Mouse (Mus musculus) lung, embryonic 16.5 days (tissue): Measurements from ENCODE around the gene Clrn2. TPM values are rescaled to one million over a fixed set of nuclear protein-coding genes. Genes with fewer than 3 reads are reported as not detected.

Source experiments
- ATAC-seq: fragments of 200-750 bp; cut with Nextera tagmentation; 2 replicates; pipeline ENCODE4 v1.8.0; 2017; ENCODE audit warnings: low read depth, mild to moderate bottlenecking, moderate library complexity
- H3K27ac ChIP-seq: fragments of 300-500 bp; sonication (generic); 2 replicates; pipeline ENCODE4 v1.5.1; 2014; ENCODE audit warnings: mild to moderate bottlenecking, control low read depth, low read length
- H3K27me3 ChIP-seq: fragments of 300-500 bp; sonication (generic); 2 replicates; pipeline ENCODE4 v1.6.1; 2014; ENCODE audit warnings: low read depth, low read length, mixed read lengths; ENCODE audit not compliant: control insufficient read depth, insufficient read depth
- H3K36me3 ChIP-seq: fragments of 300-500 bp; sonication (generic); 2 replicates; pipeline ENCODE4 v1.6.1; 2014; ENCODE audit warnings: low read length; ENCODE audit not compliant: control insufficient read depth, insufficient read depth
- H3K4me1 ChIP-seq: fragments of 300-500 bp; sonication (generic); replicated peaks from 2 replicates; pipeline ENCODE4 v1.6.1; 2014; ENCODE audit warnings: low read length, mixed read lengths; ENCODE audit not compliant: control insufficient read depth, insufficient read depth
- H3K4me2 ChIP-seq: fragments of 300-500 bp; sonication (generic); 2 replicates; pipeline ENCODE4 v1.6.1; 2014; ENCODE audit warnings: low read depth, low read length, control low read depth
- H3K4me3 ChIP-seq: fragments of 300-500 bp; sonication (generic); 2 replicates; pipeline ENCODE4 v1.5.1; 2014; ENCODE audit warnings: mild to moderate bottlenecking, low read length, control low read depth
- H3K9ac ChIP-seq: fragments of 300-500 bp; sonication (generic); 2 replicates; pipeline ENCODE4 v1.6.1; 2014; ENCODE audit warnings: low read length, control low read depth
- H3K9me3 ChIP-seq: fragments of 300-500 bp; sonication (generic); 2 replicates; pipeline ENCODE4 v1.6.1; 2016; ENCODE audit warnings: low read length; ENCODE audit not compliant: control insufficient read depth
- WGBS: fragments of 180-500 bp; shearing (Covaris S2); extraction: QIAGEN DNeasy Blood & Tissue Kit; methylation state at CpG from one replicate; pipeline ENCODE4 v1.1.7; 2014; 5-methylcytosine and 5-hydroxymethylcytosine counted together
- polyA plus RNA-seq: library from polyadenylated mRNA; unstranded; fragments of >200 nt; fragmentation: Nextera tagmentation; extraction: Ambion mirVana; gene quantifications from 2 replicates; pipeline ENCODE4 v1.2.1, GENCODE M21; 2015

Clrn2 gene
- polyA plus RNA-seq, 1 experiment from 2014 or later, result not detected

DNA sequence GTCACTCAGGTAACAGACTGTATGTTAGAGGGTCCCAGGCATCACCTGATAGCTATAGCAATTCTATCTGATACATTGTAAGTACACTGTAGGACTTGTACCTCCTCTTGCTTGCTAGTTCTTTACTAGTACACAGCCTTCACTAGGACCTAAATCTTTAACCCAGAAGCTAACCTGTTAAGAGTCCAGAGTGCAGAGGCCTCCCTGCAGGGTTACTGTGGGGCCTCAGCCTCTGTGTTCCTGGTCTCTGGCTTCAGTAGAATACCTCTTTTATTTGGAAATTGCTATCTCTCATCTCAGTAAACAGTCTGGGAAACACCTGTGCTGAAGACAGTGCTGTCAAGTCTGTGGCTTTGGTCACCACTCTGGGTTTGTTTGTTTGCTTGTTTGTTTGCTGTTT is 42.5 kb downstream of the Clrn2 start:
- H3K9me3 ChIP-seq, result no peaks in the 10 kb centered on the region
- H3K36me3 ChIP-seq, result peaks cover 21% of the 10 kb centered on the region
- no peaks in the 10 kb centered on the region for H3K27me3 ChIP-seq
- ATAC-seq, result no peak
- no peak overlapping the region for H3K4me3 ChIP-seq
- H3K4me2 ChIP-seq, result no peak overlapping the region
- H3K9ac ChIP-seq, result no peak overlapping the region
- peaks cover 23% of the 10 kb centered on the region for H3K4me1 ChIP-seq
- H3K27ac ChIP-seq, result no peak overlapping the region

DNA sequence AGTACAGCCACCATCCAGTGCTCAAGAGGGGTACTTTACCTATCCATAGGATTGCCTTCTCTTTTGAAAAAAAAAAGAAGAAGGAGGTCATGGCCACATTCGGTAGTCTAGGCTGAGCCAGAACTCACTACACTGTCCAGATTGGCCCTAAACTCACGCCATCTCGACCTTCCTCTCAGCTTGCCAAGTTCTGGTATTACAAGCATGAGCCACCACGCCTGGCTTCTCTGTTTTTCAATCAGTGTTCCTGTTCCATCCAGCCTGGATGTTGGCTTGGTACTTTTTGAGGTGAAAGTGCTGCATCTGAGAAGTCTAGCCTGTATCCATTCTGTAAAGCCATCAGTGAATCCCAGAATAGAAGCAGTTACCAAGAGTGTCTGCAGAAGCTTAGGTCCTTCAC is 42.9 kb downstream of the Clrn2 start:
- Histone ChIP-seq H3K36me3 (peaks cover 24% of the 10 kb centered on the region), H3K27me3 (no peaks in the 10 kb centered on the region), H3K9ac (no peak overlapping the region), H3K4me3 (no peak overlapping the region), H3K4me2 (no peak overlapping the region), H3K4me1 (peaks cover 23% of the 10 kb centered on the region), H3K9me3 (no peaks in the 10 kb centered on the region), H3K27ac (no peak overlapping the region)
- ATAC-seq, result no peak
- WGBS, result 85% methylated on average over 4 of the region's 4 CpGs

DNA sequence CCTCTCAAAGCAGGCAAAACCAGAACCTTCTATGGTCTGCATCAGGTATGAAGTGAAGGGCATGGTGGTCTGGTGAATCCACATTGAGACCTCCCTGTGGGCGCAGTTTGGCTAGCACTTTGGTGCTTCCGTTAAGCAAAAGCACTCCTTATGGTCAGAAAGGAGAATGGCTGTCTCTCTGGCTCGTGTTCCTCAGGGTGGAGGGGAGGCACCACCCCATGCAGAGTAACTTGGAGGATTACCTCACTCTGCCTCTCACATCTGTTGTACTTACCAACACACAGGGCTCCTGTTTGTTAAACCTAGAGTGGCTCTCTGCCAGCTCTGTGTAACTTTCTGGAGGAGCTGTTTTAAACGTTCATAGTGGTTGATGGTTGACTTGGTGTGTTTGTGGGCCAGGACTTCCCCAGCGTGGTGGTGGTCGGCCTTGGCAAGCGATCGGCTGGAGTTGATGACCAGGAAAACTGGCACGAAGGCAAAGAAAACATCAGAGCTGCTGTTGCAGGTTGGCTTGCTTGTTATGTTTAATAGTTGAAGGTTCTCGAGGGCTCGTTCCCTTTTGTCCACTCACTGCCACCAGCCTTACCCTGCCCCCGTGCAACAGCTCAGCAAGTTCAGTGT is 43.5 kb downstream of the Clrn2 start:
- Histone ChIP-seq H3K4me3 (no peak overlapping the region), H3K9me3 (no peaks in the 10 kb centered on the region), H3K27me3 (no peaks in the 10 kb centered on the region), H3K36me3 (peaks cover 24% of the 10 kb centered on the region), H3K9ac (no peak overlapping the region), H3K4me1 (peaks cover 23% of the 10 kb centered on the region), H3K4me2 (no peak overlapping the region), H3K27ac (no peak overlapping the region)
- WGBS, result 82% methylated on average over 12 of the region's 12 CpGs
- ATAC-seq, result no peak

DNA sequence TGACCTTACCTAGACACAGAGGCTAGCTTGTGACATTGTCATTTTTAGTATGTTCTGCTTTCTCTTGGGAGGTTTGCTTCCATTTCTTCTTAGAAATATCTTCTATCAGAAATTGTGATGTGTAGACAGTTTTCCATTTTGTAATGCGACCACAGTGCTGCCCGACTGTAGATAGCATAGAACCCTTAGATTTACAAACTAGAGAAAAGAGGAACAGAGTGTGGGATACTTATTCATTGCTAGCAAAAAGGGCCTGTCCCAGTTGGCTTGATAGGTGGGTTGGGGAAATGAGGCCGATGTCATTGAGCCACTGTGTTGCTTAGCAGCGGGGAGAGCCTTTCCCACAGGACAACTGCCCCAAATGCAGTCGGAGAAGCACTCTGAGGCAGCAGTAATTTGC is 44.0 kb downstream of the Clrn2 start:
- ATAC-seq, result no peak
- H3K27me3 ChIP-seq, result no peaks in the 10 kb centered on the region
- no peak overlapping the region for H3K27ac ChIP-seq
- 82% methylated on average over 5 of the region's 5 CpGs for whole genome bisulfite sequencing
- peaks cover 23% of the 10 kb centered on the region for H3K4me1 ChIP-seq
- no peak overlapping the region for H3K9ac ChIP-seq
- no peaks in the 10 kb centered on the region for H3K9me3 ChIP-seq
- peaks cover 24% of the 10 kb centered on the region for H3K36me3 ChIP-seq
- no peak overlapping the region for H3K4me2 ChIP-seq
- no peak overlapping the region for H3K4me3 ChIP-seq

DNA sequence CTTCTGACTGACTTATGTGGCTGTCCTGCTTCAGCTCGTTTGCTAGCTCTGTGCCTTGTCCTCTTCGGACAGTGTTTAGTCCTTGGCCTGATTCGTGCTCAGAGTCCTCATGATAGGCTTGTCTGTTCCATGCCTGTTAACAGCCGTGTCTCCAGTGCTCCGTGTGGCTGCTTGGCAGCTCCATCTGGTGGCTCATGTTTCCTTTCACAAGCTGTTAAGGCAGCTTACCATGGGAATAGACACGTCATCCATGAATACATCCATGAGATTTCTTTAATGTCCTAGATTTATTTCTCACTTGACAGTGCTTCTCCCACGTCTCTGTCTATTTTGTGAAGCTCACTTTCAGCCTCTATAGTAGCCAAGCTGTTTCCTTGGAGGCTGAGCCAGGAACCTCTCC is 56.5 kb downstream of the Clrn2 start:
- Histone ChIP-seq H3K9ac (no peak overlapping the region), H3K36me3 (peaks cover 41% of the 10 kb centered on the region), H3K27ac (no peak overlapping the region), H3K4me1 (no peaks in the 10 kb centered on the region), H3K27me3 (no peaks in the 10 kb centered on the region), H3K9me3 (no peaks in the 10 kb centered on the region), H3K4me2 (no peak overlapping the region), H3K4me3 (no peak overlapping the region)
- ATAC-seq, result no peak
- 80% methylated on average over 7 of the region's 7 CpGs for WGBS

DNA sequence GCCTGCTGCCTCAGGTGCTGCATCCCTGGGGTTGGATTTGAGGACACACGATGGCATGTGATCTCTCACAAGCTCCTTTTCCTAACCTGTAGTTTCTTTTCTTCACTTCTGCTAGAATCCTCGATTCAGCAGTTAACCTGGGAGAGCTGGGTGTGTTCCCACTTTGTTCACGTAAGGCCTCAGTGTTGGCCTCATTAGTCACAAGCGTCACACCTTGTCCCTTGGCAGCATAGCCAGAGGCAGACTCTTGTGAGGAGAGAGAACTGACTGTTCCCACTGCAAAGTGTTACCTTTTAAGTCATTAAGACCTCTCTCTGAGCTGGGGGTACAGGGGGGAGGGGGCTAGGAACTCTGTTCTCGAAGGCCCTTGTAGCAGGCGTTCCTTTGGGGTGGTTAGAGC is 59.4 kb downstream of the Clrn2 start:
- no peak overlapping the region for H3K4me2 ChIP-seq
- 82% methylated on average over 6 of the region's 6 CpGs for WGBS
- peaks cover 19% of the 10 kb centered on the region for H3K36me3 ChIP-seq
- H3K9me3 ChIP-seq, result no peaks in the 10 kb centered on the region
- ATAC-seq, result no peak
- H3K27ac ChIP-seq, result no peak overlapping the region
- no peak overlapping the region for H3K9ac ChIP-seq
- no peak overlapping the region for H3K4me3 ChIP-seq
- no peaks in the 10 kb centered on the region for H3K4me1 ChIP-seq
- no peaks in the 10 kb centered on the region for H3K27me3 ChIP-seq

DNA sequence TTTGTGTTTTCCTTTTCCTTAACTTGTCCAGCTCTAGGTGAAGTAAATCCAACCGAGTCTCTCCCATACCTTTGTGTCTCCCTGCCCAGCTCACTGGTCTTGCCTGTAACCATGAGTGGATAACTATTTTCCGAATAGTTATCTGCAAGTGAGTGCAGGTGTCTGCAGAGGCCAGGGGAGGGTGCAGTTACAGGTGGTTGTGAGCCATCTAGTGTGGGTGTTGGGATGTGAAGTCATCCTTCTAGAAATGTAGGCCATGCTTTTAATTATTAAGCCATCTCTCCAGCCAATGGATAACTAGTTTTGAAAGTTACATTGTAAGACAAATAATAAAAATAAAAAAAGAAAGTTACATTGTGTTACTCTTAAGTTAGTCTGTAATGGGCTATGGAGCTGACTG is 60.0 kb downstream of the Clrn2 start:
- no peaks in the 10 kb centered on the region for H3K4me1 ChIP-seq
- H3K4me3 ChIP-seq, result no peak overlapping the region
- H3K9me3 ChIP-seq, result no peaks in the 10 kb centered on the region
- H3K27me3 ChIP-seq, result no peaks in the 10 kb centered on the region
- peaks cover 18% of the 10 kb centered on the region for H3K36me3 ChIP-seq
- no peak overlapping the region for H3K27ac ChIP-seq
- WGBS, result 94% methylated on average over 2 of the region's 2 CpGs
- ATAC-seq, result no peak
- H3K9ac ChIP-seq, result no peak overlapping the region
- no peak overlapping the region for H3K4me2 ChIP-seq

Other genes with a start within 250 kb of the Clrn2 start
- 126 and 127 TPM in 2 replicates for gene Qdpr, start 3.5 kb upstream of the Clrn2 start, polyA plus RNA-seq
- gene Lap3, start 39.6 kb downstream of the Clrn2 start, polyA plus RNA-seq, result 88.9 and 89.2 TPM in 2 replicates
- gene Med28, start 66.5 kb downstream of the Clrn2 start, polyA plus RNA-seq, result 232 and 240 TPM in 2 replicates
- 0.23 and 0.35 TPM in 2 replicates for gene Fam184b, start 185.9 kb downstream of the Clrn2 start, polyA plus RNA-seq
- 59.6 and 67.1 TPM in 2 replicates for gene Ncapg, start 216.2 kb downstream of the Clrn2 start, polyA plus RNA-seq